Mouse (Mus musculus) embryonic stem cell, embryonic (primary cell): ENCODE data around the gene Cel.

Experiments
- CTCF ChIA-PET, 4 experiments: fragments of 300-600 bp in 2 of 4; fragments of 350-600 bp in 2 of 4; sonication (Branson Sonifier 250); formaldehyde crosslinking; loops; one replicate each; lab custom pipeline; 2022; ENCODE audit warnings: inconsistent platforms in 2 of 4; lab: Charles Lee
- POLR2A ChIA-PET, 4 experiments: fragments of 300-600 bp in 2 of 4; fragments of 350-600 bp in 2 of 4; sonication (Branson Sonifier 250); formaldehyde crosslinking; loops; one replicate each; lab custom pipeline; 2022; ENCODE audit warnings: antibody characterized with exemption in 4 of 4, inconsistent platforms in 1 of 4; lab: Charles Lee

Gene Cel

GRCm38 (mm10) chr2:28525219-28525942 lies 37.8 kb downstream of the Cel start:
- CTCF ChIA-PET, result interaction anchor here (0.7 to 4.7 kb wide), 15 partner anchors 8 to 150 kb away, joined by 3 to 51 read pairs (median 5); partner anchors contain the start of genes Gm10134 (in 1 of the 4), Gtf3c5 (in 1 of the 4) and Ralgds (in 1 of the 4)
- POLR2A ChIA-PET, result interaction anchor here (0.5 to 3.8 kb wide), 37 partner anchors 8 to 319 kb away, joined by 3 to 16 read pairs (median 4); partner anchors contain the start of genes Gtf3c5 (in 3 of the 4), Ralgds (in 3 of the 4), Tsc1 (in 2 of the 4) and 1700007K13Rik (in 1 of the 4)

GRCm38 (mm10) chr2:28524406-28524805 lies 38.8 kb downstream of the Cel start:
- CTCF ChIA-PET, result interaction anchor here in 2 of 4 experiments (1.2 to 3.9 kb wide), 3 partner anchors 7 to 23 kb away, joined by 3 to 51 read pairs (median 21); partner anchors contain the start of gene Ralgds (in 1 of the 2)
- POLR2A ChIA-PET, result interaction anchor here in 2 of 4 experiments (1.2 to 3.8 kb wide), 10 partner anchors 9 to 58 kb away, joined by 4 to 16 read pairs (median 6); partner anchors contain the start of genes Gbgt1 (in 1 of the 2), Gtf3c5 (in 1 of the 2) and Ralgds (in 1 of the 2)

- POLR2A ChIA-PET, result interaction anchor here in 3 of 4 experiments (0.6 to 3.8 kb wide), 12 partner anchors 9 to 1018 kb away, joined by 3 to 14 read pairs (median 4); partner anchors contain the start of genes Gtf3c5 (in 2 of the 3), Gm10134 (in 1 of the 3) and Ralgds (in 1 of the 3)
- CTCF ChIA-PET, result interaction anchor here in 2 of 4 experiments (0.7 to 3.3 kb wide), 4 partner anchors 12 to 62 kb away, joined by 3 to 21 read pairs (median 4); partner anchors contain the start of gene Ralgds (in 1 of the 2)
These were observed 39.5 kb downstream of the Cel start for GRCm38 (mm10) chr2:28523643-28524117.

- CTCF ChIA-PET, result interaction anchor here in 2 of 4 experiments (1.1 to 2.2 kb wide), 2 partner anchors 24 to 26 kb away, joined by 3 to 7 read pairs; no protein-coding TSS in a partner anchor
- POLR2A ChIA-PET, result interaction anchor here in 2 of 4 experiments (0.6 to 2.9 kb wide), 6 partner anchors 9 to 66 kb away, joined by 3 to 8 read pairs (median 4); partner anchors contain the start of gene Gtf3c5 (in 2 of the 2)
These were observed 41.0 kb downstream of the Cel start for GRCm38 (mm10) chr2:28522166-28522565.

DNA sequence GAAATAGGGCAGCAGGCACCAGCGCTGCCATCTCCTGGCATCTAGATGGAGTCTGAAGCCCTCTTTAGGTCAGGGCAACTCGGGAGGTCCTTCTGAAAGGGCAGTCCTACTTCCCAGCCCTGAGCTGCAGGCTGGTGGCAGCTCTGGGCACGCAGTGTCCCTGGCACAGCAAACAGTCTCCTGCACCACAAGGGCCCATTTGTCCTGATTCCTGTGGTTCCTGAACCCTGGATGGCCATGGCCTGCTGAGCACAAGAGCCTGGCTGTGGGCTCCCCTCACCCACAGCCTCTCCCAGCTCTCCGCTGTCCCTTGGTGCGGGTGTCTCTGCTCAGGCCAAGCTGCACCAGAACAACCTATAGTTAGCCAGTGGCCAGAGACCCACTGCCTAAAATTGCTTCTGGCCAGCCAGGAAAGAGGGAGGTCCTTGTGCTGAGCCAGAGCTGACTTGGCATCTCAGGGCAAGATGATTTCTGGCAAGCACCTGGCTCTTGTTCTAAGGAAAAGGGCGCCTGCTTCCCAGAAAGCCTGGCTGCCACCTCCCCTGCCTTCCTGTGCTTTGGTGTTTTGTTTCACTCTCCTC lies 41.5 kb downstream of the Cel start:
- POLR2A ChIA-PET, result interaction anchor here in 2 of 4 experiments (0.6 to 2.9 kb wide), 5 partner anchors 9 to 66 kb away, joined by 3 to 8 read pairs (median 4); partner anchors contain the start of gene Gtf3c5 (in 2 of the 2)
- CTCF ChIA-PET, result interaction anchor here in 3 of 4 experiments (0.7 to 2.2 kb wide), 4 partner anchors 10 to 27 kb away, joined by 3 to 7 read pairs (median 4); no protein-coding TSS in a partner anchor

GRCm38 (mm10) chr2:28520581-28520980 lies 42.6 kb downstream of the Cel start:
- ChIA-PET CTCF (interaction anchor here in 1 of 4 experiments (2.2 kb wide), 1 partner anchor 26 kb away, joined by 7 read pairs; no protein-coding TSS in a partner anchor), POLR2A (interaction anchor here in 2 of 4 experiments (0.6 to 2.9 kb wide), 2 partner anchors 19 to 63 kb away, joined by 5 to 8 read pairs; partner anchors contain the start of gene Gtf3c5 (in 1 of the 2))

DNA sequence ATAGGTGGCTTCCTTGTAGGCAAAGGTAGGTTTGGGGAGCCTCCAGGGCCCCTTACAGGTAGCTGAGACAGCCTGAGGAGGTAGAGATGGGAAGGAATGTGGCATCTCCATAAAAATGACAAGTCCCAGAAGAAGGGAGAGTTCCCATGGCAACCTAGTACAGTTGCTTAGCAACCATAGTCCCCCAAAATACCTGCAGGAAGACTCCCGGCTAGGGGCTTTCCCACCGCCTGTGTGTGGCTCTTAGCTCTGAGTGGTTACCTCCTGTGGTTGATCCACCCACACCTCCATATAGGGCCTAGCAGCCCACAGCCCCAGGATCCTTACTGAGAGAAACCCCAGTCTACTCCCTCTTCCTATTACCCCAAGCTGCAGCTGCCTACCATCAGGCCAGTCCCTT lies 45.0 kb downstream of the Cel start:
- POLR2A ChIA-PET, result interaction anchor here (0.6 to 2.7 kb wide), 19 partner anchors 10 to 84 kb away, joined by 3 to 24 read pairs (median 6); partner anchors contain the start of genes Gtf3c5 (in 2 of the 4) and 1700007K13Rik (in 1 of the 4)
- CTCF ChIA-PET, result interaction anchor here (0.6 to 4.4 kb wide), 18 partner anchors 8 to 89 kb away, joined by 3 to 60 read pairs (median 6); partner anchors contain the start of gene Gtf3c5 (in 3 of the 4)

DNA sequence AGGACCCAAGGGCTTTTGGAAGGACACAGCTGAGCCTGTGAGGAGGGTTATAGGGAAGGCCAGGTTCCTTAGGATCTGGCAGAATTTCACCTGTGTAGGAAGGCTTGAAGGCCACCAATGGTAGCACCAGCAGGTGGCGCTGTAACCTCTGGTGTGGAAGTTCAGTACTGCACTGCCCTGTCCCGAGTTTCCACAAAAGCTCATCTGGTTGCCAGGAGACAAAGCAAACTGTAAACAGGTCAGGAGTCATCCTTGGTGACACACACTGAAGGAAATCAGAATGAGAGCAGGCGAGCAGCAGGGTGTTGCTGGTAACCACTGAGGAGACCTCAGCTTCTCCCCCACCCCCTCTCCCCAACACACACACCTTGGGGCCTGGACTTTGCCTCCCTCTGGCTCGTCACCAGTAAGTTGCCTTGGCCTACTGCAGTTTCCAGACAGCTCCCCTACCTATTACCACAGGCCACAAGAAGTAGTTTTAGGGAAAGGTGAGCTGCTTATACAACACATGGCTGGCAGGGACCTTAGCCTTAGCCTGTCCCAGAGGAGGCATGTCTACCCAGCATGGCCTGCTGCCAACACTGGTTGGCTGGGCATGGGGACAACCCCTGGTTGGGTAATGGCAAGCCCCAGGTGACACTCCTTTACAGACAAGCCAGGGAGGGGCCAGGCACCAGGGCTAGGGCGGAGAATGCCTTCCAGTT lies 45.8 kb downstream of the Cel start:
- CTCF ChIA-PET, result interaction anchor here (0.6 to 4.4 kb wide), 77 partner anchors 8 to 1023 kb away, joined by 3 to 60 read pairs (median 4); partner anchors contain the start of genes Gtf3c5 (in 4 of the 4), Gm10134 (in 2 of the 4), 1700007K13Rik (in 1 of the 4) and Ppp1r26 (in 1 of the 4)

DNA sequence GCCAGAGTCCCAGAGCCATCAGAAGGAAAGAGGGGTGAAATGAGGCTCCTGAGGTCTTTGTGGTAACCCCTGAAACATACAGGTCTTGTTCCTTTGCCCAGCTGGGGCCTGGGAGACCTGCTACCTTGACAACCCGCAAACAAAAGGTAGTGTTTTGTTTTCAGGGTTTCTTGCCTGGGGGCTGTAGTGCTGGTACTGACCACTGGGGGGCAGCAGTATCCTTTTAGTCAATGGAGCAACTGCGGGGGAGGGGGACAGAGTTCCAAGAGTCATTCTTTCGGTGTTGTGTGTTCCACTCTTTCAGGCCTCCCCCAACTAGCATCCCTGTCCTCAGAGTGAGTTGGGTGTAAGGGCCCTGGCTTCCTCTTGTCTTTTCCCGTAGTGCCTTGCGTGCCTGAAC lies 48.7 kb downstream of the Cel start:
- POLR2A ChIA-PET, result interaction anchor here in 3 of 4 experiments (0.7 to 2.7 kb wide), 6 partner anchors 11 to 60 kb away, joined by 3 to 10 read pairs (median 4); no protein-coding TSS in a partner anchor
- CTCF ChIA-PET, result interaction anchor here in 3 of 4 experiments (0.5 to 4.4 kb wide), 18 partner anchors 9 to 1102 kb away, joined by 3 to 21 read pairs (median 4); partner anchors contain the start of genes Gm10134 (in 2 of the 3) and Gtf3c5 (in 1 of the 3)

More for the DNA sequence above, 45.8 kb downstream of the Cel start:
- POLR2A ChIA-PET, result interaction anchor here in 3 of 4 experiments (0.5 to 2.7 kb wide), 44 partner anchors 8 to 1617 kb away, joined by 3 to 24 read pairs (median 4); partner anchors contain the start of genes 1700007K13Rik (in 2 of the 3), Gtf3c5 (in 2 of the 3), Gm10134 (in 1 of the 3) and Tsc1 (in 1 of the 3)

DNA sequence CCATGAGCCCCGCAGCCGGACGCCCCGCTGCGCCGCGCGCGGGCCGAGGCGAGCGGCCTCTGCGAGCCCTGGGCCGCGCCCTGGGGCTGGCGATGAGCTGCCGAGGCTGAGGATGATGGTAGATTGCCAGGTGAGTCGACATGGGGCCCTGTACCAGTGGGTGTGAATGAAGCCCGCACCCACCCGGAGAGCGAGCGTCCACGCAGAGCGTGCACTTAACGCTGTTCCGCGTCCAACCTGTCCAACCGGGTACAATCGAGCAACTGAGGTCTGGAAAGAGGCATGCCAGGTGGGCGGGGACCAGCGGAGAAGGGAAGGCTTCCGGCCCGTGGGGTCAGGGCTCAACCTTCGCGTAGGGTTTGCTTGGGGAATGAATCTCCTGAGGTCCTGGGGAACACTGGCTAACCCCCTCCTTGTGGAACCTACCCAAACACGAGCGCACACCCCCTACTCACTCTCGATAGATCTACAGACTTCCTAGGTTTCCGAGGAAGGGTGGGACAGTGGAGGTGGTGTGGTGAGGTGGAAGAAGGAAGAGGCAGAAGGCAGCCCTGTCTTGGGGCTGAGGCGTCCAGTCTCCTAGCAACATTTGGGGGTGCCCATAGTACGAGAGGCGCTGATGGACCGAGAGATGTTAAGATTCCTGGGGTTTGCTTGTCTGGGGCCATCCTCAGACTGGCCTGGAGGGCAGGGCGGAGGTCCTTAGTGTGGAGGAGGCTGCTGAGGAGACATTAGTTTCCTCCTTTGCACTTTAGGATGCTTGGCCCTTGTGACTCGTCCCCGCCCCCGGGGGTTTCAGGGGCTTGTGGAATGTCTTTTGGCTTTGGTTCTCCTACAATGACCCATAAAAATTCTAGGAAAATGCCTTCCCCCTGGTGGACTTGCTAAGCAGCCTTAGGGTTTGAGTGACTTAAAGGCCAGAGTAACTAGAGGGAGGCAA lies 49.5 kb downstream of the Cel start:
- POLR2A ChIA-PET, result interaction anchor here in 3 of 4 experiments (0.7 to 3.1 kb wide), 25 partner anchors 10 to 617 kb away, joined by 3 to 18 read pairs (median 4); partner anchors contain the start of genes Gtf3c5 (in 3 of the 3), 1700007K13Rik (in 2 of the 3), Gbgt1 (in 2 of the 3) and Mrps2 (in 1 of the 3)

GRCm38 (mm10) chr2:28512798-28513401 lies 50.3 kb downstream of the Cel start, which contains the start of gene Ralgds:
Ralgds (plus strand) TSS chr2:28513125.
- CTCF ChIA-PET, result interaction anchor here (0.6 to 3.5 kb wide), 21 partner anchors 10 to 309 kb away, joined by 3 to 21 read pairs (median 4); partner anchors contain the start of genes 1700007K13Rik (in 1 of the 4) and Gtf3c5 (in 1 of the 4)
- POLR2A ChIA-PET, result interaction anchor here (0.5 to 3.1 kb wide), 29 partner anchors 10 to 616 kb away, joined by 3 to 18 read pairs (median 4); partner anchors contain the start of genes Gtf3c5 (in 3 of the 4), 1700007K13Rik (in 2 of the 4), Gbgt1 (in 2 of the 4) and Mrps2 (in 2 of the 4)

More for the DNA sequence above, 49.5 kb downstream of the Cel start:
- CTCF ChIA-PET, result interaction anchor here in 3 of 4 experiments (0.6 to 3.5 kb wide), 23 partner anchors 8 to 1102 kb away, joined by 3 to 21 read pairs (median 4); partner anchors contain the start of genes Gm10134 (in 2 of the 3) and Gtf3c5 (in 1 of the 3)

GRCm38 (mm10) chr2:28511600-28511999 lies 51.6 kb downstream of the Cel start:
- ChIA-PET POLR2A (interaction anchor here in 3 of 4 experiments (0.8 to 4.0 kb wide), 17 partner anchors 9 to 79 kb away, joined by 3 to 18 read pairs (median 4); partner anchors contain the start of genes 1700007K13Rik (in 2 of the 3), Gbgt1 (in 1 of the 3), Gtf3c5 (in 1 of the 3) and Mrps2 (in 1 of the 3)), CTCF (interaction anchor here (0.7 to 3.5 kb wide), 22 partner anchors 10 to 837 kb away, joined by 3 to 21 read pairs (median 3); partner anchors contain the start of genes 1700007K13Rik (in 2 of the 4) and Gtf3c5 (in 1 of the 4))

- CTCF ChIA-PET, result interaction anchor here in 3 of 4 experiments (0.6 to 1.8 kb wide), 8 partner anchors 8 to 177 kb away, joined by 3 to 5 read pairs (median 3); partner anchors contain the start of gene 1700007K13Rik (in 1 of the 3)
These were observed 56.9 kb downstream of the Cel start for GRCm38 (mm10) chr2:28506291-28506690.

More at GRCm38 (mm10) chr2:28506291-28506690, 56.9 kb downstream of the Cel start:
- POLR2A ChIA-PET, result interaction anchor here in 3 of 4 experiments (0.6 to 2.5 kb wide), 13 partner anchors 10 to 863 kb away, joined by 3 to 9 read pairs (median 4); partner anchors contain the start of gene 1700007K13Rik (in 1 of the 3)
